Mouse (Mus musculus) gastrocnemius, postnatal 25 days (tissue): ENCODE results near the gene Gm20458. TPM values are rescaled to one million over a fixed set of nuclear protein-coding genes. Genes with fewer than 3 reads are reported as not detected.

Source experiments
- total RNA-seq, 2 experiments: library from RNA; stranded (reverse); gene quantifications; 1 replicate in 1 of 2; 2 replicates in 1 of 2; pipeline ENCODE4 v1.2.3; 2021

The Gm20458 gene
- total RNA-seq, 2 experiments from 2014 or later = 3.2 to 8.9 TPM

Other genes with a start within 250 kb of the Gm20458 start
- gene Wfdc15b, start 239.3 kb upstream of the Gm20458 start, total RNA-seq = not detected
- not detected for gene Svs2, start 222.5 kb upstream of the Gm20458 start, total RNA-seq
- gene Svs3b, start 204.3 kb upstream of the Gm20458 start, total RNA-seq = not detected
- not detected for gene Svs4, start 182.5 kb upstream of the Gm20458 start, total RNA-seq
- not detected for gene Svs3a, start 171.7 kb upstream of the Gm20458 start, total RNA-seq
- gene Svs6, start 144.2 kb upstream of the Gm20458 start, total RNA-seq = not detected
- not detected for gene Svs5, start 128.2 kb upstream of the Gm20458 start, total RNA-seq
- not detected for gene Slpi, start 71.9 kb upstream of the Gm20458 start, total RNA-seq
- not detected for gene Rbpjl, start 57.8 kb upstream of the Gm20458 start, total RNA-seq
- 1 to 10 TPM; 1.0 to 2.3 TPM for gene Matn4, start 55.8 kb upstream of the Gm20458 start, total RNA-seq
- 10 to 100 TPM; 28.0 to 62.1 TPM for gene Sdc4, start 17.1 kb upstream of the Gm20458 start, total RNA-seq
- 10 to 100 TPM; 17.2 to 20.2 TPM for gene Sys1, start 4.0 kb upstream of the Gm20458 start, total RNA-seq
- gene Trp53tg5, start 12.8 kb downstream of the Gm20458 start, total RNA-seq = not detected
- gene Dbndd2, start 25.1 kb downstream of the Gm20458 start, total RNA-seq = 10 to 100 TPM; 21.2 to 35.4 TPM
- gene Pigt, start 36.6 kb downstream of the Gm20458 start, total RNA-seq = 10 to 100 TPM; 27.7 to 39.4 TPM
- not detected for gene Wfdc2, start 101.4 kb downstream of the Gm20458 start, total RNA-seq
- not detected for gene Spint3, start 112.5 kb downstream of the Gm20458 start, total RNA-seq
- gene Wfdc6a, start 124.5 kb downstream of the Gm20458 start, total RNA-seq = not detected
- gene Eppin, start 132.6 kb downstream of the Gm20458 start, total RNA-seq = not detected
- gene Wfdc6b, start 152.6 kb downstream of the Gm20458 start, total RNA-seq = not detected
- gene Wfdc8, start 152.7 kb downstream of the Gm20458 start, total RNA-seq = not detected
- not detected for gene Wfdc16, start 177.8 kb downstream of the Gm20458 start, total RNA-seq
- not detected for gene Wfdc10, start 195.1 kb downstream of the Gm20458 start, total RNA-seq
- not detected for gene Wfdc9, start 195.6 kb downstream of the Gm20458 start, total RNA-seq
- gene Wfdc11, start 213.1 kb downstream of the Gm20458 start, total RNA-seq = not detected
- gene Wfdc13, start 224.1 kb downstream of the Gm20458 start, total RNA-seq = not detected
- not detected for gene Spint4, start 237.5 kb downstream of the Gm20458 start, total RNA-seq